Mouse (Mus musculus) embryonic facial prominence, embryonic 13.5 days (tissue): ENCODE measurements around the gene 1700016K19Rik. TPM values are rescaled to one million over a fixed set of nuclear protein-coding genes. Genes with fewer than 3 reads are reported as not detected.
"Not testable (repeated sequence)": the region's sequence is repeated elsewhere in the genome, so short reads cannot be mapped to it uniquely, and the experiment has no call there.

Source experiments
- ATAC-seq: fragments of 200-750 bp; cut with Nextera tagmentation; 2 replicates; pipeline ENCODE4 v1.8.0; 2017; ENCODE audit warnings: low read depth; ENCODE audit not compliant: insufficient number of reproducible peaks, insufficient read depth, low FRiP score, low TSS enrichment
- H3K27ac ChIP-seq: fragments of 300-500 bp; sonication (generic); 2 replicates; pipeline ENCODE4 v1.5.1; 2015; ENCODE audit warnings: moderate library complexity, mild to moderate bottlenecking, inconsistent platforms
- H3K27me3 ChIP-seq: fragments of 300-500 bp; sonication (generic); 2 replicates; pipeline ENCODE4 v1.6.1; 2015; ENCODE audit warnings: mild to moderate bottlenecking, inconsistent platforms
- H3K36me3 ChIP-seq: fragments of 300-500 bp; sonication (generic); 2 replicates; pipeline ENCODE4 v1.6.1; 2015; ENCODE audit warnings: mild to moderate bottlenecking, inconsistent platforms
- H3K4me1 ChIP-seq: fragments of 300-500 bp; sonication (generic); 2 replicates; pipeline ENCODE4 v1.6.1; 2015; ENCODE audit warnings: inconsistent platforms
- H3K4me2 ChIP-seq: fragments of 300-500 bp; sonication (generic); 2 replicates; pipeline ENCODE4 v1.6.1; 2015; ENCODE audit warnings: moderate library complexity, mild to moderate bottlenecking, inconsistent platforms
- H3K4me3 ChIP-seq: fragments of 300-500 bp; sonication (generic); 2 replicates; pipeline ENCODE4 v1.5.1; 2015; ENCODE audit warnings: mild to moderate bottlenecking, inconsistent platforms
- H3K9ac ChIP-seq: fragments of 300-500 bp; sonication (generic); 2 replicates; pipeline ENCODE4 v1.6.1; 2015; ENCODE audit warnings: mild to moderate bottlenecking, inconsistent platforms
- H3K9me3 ChIP-seq: fragments of 300-500 bp; sonication (generic); 2 replicates; pipeline ENCODE4 v1.6.1; 2016; ENCODE audit warnings: inconsistent platforms
- WGBS: fragments of 180-500 bp; shearing (Covaris S2); methylation state at CpG from one replicate; pipeline ENCODE4 v1.1.7; 2015; ENCODE audit warnings: mixed read lengths; 5-methylcytosine and 5-hydroxymethylcytosine counted together
- polyA plus RNA-seq: library from polyadenylated mRNA; unstranded; fragments of >200 nt; fragmentation: Nextera tagmentation; extraction: Ambion mirVana; gene quantifications from 2 replicates; pipeline ENCODE4 v1.2.1, GENCODE M21; 2015

The 1700016K19Rik gene
- polyA plus RNA-seq, 1 experiment from 2014 or later = 0.76 TPM

DNA sequence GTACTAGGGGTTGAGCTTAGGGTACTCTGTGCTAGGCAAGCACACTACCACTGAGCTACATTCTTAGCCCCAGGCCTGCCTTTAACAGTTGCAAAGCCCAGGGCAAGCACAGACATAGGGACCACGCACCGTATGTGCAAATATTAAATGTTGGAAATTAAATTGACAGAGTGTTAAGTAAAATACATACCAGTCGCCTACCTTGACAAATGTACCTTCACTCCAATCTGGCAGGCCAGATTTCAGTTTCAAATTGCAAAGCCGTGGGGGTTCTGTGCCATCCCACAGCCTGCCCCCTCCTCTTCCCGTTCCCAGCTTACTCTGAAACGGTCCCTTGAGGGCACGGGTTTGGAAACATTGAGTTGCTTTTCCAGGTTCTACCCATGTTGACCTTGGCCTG lies 13.8 kb upstream of the 1700016K19Rik start:
- Histone ChIP-seq H3K9ac (no peak overlapping the region), H3K27me3 (no peaks in the 10 kb centered on the region), H3K4me2 (no peak overlapping the region), H3K27ac (no peak overlapping the region), H3K4me3 (no peak overlapping the region), H3K36me3 (no peaks in the 10 kb centered on the region), H3K9me3 (no peaks in the 10 kb centered on the region), H3K4me1 (0 out of 2 replicates have a peak, but pooled peaks cover 3% of the 10 kb centered on the region)
- ATAC-seq = no peak
- 55% methylated on average over 7 of the region's 7 CpGs for WGBS

DNA sequence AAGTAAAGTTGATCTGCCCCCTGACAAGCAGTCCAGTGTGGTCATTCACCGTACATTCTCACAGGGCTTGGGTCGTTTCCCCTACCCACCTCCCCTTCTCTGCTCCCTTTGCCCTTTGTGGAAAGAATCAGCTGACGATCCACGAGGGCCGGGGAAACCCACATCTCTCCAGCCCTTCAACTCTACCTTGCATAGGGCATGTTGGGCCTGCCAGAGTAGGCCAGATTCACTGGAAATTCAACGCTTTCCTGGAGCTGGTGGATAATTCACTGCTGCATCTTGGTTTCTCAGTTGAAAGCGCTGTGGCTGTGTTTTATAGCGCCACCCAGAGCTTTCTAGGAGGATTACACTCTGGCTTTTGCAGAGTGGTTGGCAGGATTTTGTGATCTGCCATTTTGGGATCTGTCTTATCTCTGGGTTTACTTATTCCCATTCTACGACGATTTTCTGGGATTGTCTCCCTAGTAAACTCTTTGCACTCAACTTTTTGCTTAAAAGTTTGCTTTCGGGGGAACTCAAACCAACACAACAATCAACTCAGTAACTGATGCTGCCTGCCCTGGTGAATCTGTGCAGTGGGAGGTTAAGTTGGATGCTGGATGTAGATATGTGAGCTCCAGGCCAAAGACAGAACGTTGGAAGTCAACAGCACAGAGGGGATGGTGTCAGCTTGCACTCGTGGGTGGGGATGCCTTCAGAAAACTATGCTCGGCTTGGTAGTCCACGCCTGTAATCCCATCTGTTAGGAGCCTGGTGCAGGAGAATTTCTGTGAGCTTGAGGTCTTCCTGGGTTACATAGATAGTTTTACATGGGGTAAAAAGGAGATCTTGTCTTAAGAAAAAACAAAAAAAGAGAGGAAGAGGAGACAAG lies 8.5 kb upstream of the 1700016K19Rik start:
- Histone ChIP-seq H3K9ac (no peak overlapping the region), H3K4me1 (peaks cover 7% of the 10 kb centered on the region; the same call in 1 of the 2 replicates), H3K9me3 (no peaks in the 10 kb centered on the region), H3K4me2 (no peak overlapping the region), H3K27ac (no peak overlapping the region), H3K27me3 (no peaks in the 10 kb centered on the region), H3K4me3 (no peak overlapping the region), H3K36me3 (no peaks in the 10 kb centered on the region)
- 69% methylated on average over 15 of the region's 15 CpGs for WGBS
- ATAC-seq = no peak

DNA sequence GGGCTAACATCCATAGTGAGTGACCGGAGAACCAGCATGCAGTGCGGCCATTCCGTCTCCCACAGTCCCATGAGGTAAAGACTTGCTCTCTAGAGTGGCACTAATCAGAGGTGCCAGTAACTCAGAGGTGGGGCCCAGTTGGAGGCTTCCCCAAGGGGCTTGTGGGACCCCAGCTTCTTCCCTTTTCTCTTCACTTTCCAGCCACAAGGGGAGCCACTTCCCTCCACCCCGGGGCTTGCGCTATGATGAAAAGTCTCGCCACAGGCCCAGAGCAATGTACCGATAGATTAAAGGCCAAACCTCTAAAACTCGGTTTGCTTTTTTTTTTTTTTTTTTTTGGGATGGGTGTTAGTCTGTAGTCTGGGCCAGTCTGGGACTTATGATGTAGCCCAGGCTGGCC lies 7.8 kb upstream of the 1700016K19Rik start:
- Histone ChIP-seq H3K27me3 (no peaks in the 10 kb centered on the region), H3K4me1 (peaks cover 4% of the 10 kb centered on the region; the same call in 1 of the 2 replicates), H3K27ac (no peak overlapping the region), H3K36me3 (no peaks in the 10 kb centered on the region), H3K4me2 (no peak overlapping the region), H3K9me3 (no peaks in the 10 kb centered on the region), H3K4me3 (no peak overlapping the region), H3K9ac (no peak overlapping the region)
- no peak for ATAC-seq
- WGBS = 84% methylated on average over 8 of the region's 8 CpGs

DNA sequence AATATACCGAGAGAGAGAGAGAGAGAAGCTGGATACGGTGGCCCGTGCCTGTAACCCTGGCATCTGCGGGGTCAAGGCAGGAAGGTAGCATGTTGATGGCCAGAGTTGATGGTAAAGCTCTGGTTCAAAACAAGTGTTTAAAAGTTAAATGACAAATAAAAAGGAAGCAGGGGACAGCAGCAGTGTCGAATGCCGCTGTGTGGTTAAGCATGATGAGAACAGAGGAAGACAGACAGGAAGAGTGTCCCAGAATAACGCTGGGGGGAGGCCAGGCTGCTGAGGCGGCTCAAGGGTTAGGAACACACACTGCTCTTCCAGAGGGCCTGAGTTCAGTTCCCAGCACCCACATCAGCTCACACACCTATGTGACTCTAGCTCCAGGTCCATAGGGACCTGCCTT lies 7.2 kb upstream of the 1700016K19Rik start:
- H3K27ac ChIP-seq = no peak overlapping the region
- no peak overlapping the region for H3K4me2 ChIP-seq
- H3K4me1 ChIP-seq = peaks cover 4% of the 10 kb centered on the region; the same call in 1 of the 2 replicates
- no peak for ATAC-seq
- H3K36me3 ChIP-seq = no peaks in the 10 kb centered on the region
- H3K4me3 ChIP-seq = no peak overlapping the region
- H3K9ac ChIP-seq = no peak overlapping the region
- no peaks in the 10 kb centered on the region for H3K27me3 ChIP-seq
- H3K9me3 ChIP-seq = no peaks in the 10 kb centered on the region
- WGBS = 86% methylated on average over 8 of the region's 8 CpGs

DNA sequence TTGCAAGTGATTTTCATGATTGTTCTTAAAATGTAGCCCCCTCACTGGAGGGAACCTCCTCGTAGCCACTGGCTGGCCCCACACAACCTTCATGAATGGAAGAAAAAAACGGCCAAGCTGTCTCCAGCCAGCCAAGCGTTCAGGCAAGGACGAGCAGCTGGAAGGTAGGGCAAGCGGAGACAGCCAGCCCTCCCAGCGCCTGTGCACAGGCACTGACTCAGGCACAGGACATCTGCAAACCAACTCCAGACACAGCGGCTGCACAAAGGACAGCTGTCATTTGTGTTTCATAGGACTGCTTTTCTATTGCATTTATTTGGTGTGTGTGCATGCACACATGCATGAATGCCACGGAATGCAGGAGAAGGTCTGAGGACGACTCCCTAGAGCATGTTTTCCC lies 5.4 kb upstream of the 1700016K19Rik start:
- Histone ChIP-seq H3K9me3 (no peaks in the 10 kb centered on the region), H3K4me2 (no peak overlapping the region), H3K36me3 (no peaks in the 10 kb centered on the region), H3K4me1 (peaks cover 4% of the 10 kb centered on the region), H3K9ac (no peak overlapping the region), H3K4me3 (no peak overlapping the region), H3K27me3 (peaks cover 4% of the 10 kb centered on the region), H3K27ac (no peak overlapping the region)
- ATAC-seq = no peak
- WGBS = 45% methylated on average over 9 of the region's 9 CpGs

DNA sequence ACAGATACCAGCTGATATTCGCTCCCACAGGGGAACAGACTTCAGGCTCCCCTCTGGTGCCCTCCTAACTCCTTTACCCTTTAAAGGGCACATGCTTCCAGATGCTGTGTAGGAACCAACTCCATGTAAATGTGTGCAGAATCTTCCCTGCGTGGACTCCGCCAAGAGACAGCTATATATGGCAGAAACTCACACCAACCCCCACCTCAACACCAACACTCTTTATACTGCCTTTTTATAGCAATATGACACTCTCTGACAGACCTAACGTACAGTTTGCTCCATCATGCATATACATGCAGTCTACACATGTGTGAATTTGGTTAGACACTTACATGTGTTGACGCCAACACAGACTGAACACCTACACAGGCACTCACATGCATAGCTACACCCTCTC lies 989 bp downstream of the 1700016K19Rik start:
- WGBS = 81% methylated on average over 5 of the region's 5 CpGs

DNA sequence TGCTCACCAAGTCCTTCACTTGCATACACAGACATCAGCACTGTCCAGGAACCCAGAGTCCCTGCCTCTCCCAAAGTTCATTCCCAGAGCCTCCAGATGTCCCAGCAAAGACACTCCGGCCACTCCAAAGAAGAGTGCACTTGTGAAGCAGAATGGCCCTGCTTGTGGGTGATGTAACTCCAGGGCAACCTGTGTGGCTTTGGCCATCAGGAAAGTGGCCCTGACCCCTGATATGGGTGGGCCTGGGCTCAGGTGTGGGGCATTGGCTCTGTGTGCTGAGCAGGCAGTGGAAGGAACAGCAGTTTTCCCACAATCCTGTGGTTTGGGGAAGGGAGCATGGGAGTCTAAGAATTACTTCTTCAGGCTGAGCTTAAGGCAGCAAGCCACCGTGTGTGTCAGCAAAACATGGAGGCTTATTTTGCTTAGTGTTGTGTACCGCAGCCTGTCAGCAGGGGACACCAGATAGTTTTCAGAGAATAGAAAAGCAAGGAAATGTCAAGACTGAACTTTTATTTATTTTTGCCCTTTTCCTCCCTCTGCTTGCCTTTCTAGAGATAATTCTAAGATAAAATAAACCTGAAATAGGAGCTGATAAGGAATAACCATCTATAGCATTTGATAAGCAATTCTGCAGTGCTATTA lies 1.6 kb downstream of the 1700016K19Rik start:
- H3K27me3 ChIP-seq = peaks cover 27% of the 10 kb centered on the region
- no peak for ATAC-seq
- H3K4me2 ChIP-seq = no peak overlapping the region
- no peaks in the 10 kb centered on the region for H3K9me3 ChIP-seq
- no peak overlapping the region for H3K4me3 ChIP-seq
- 41% methylated on average over 3 of the region's 3 CpGs for WGBS
- H3K9ac ChIP-seq = no peak overlapping the region
- peaks cover 11% of the 10 kb centered on the region for H3K4me1 ChIP-seq
- no peak overlapping the region for H3K27ac ChIP-seq
- no peaks in the 10 kb centered on the region for H3K36me3 ChIP-seq

More for the DNA sequence above, 989 bp downstream of the 1700016K19Rik start:
- H3K27ac ChIP-seq = no peak overlapping the region
- no peaks in the 10 kb centered on the region for H3K9me3 ChIP-seq
- no peaks in the 10 kb centered on the region for H3K36me3 ChIP-seq
- no peak for ATAC-seq
- H3K27me3 ChIP-seq = peaks cover 27% of the 10 kb centered on the region
- H3K4me2 ChIP-seq = no peak overlapping the region
- no peak overlapping the region for H3K4me3 ChIP-seq
- H3K9ac ChIP-seq = no peak overlapping the region
- H3K4me1 ChIP-seq = peaks cover 11% of the 10 kb centered on the region

DNA sequence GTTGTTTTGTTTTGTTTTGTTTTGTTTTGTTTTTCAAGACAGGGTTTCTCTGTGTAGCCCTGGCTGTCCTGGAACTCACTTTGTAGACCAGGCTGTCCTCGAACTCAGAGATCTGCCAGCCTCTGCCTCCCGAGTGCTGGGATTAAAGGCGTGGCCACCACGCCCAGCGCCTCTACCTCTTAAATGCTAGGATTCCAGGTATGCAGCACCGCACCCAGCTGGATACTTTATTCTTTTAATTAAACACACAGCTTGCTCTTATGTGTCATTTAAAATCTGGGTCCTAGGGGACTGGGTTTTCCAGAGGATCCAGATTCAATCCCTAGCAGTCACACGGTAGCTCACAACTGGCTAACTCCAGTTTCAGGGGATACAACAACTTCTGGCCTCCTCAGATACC lies 4.6 kb downstream of the 1700016K19Rik start:
- not testable (repeated sequence) for H3K9ac ChIP-seq, H3K4me2 ChIP-seq

DNA sequence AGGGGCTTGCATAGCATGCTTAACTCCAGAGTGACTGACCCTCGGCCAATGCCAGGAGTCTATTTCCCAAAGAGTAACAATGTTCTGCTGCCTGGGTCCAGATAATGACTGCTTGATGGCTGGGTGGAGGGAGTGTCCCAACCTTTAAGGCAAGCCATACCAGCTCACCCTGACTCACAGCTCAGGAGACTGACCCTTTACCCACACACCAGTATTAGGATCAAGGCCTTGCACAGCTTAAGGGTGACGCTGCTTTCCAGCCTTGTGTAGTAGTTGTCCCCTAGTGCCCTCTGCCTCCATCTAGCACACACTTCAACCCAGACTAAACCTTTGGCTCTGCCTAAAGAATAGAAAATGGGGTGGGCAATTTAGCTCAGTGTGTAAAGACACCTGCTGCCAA lies 8.4 kb downstream of the 1700016K19Rik start:
- no peak overlapping the region for H3K9ac ChIP-seq
- H3K27ac ChIP-seq = no peak overlapping the region
- H3K9me3 ChIP-seq = no peaks in the 10 kb centered on the region
- H3K4me2 ChIP-seq = no peak overlapping the region
- H3K36me3 ChIP-seq = no peaks in the 10 kb centered on the region
- no peaks in the 10 kb centered on the region for H3K4me1 ChIP-seq
- no peak overlapping the region for H3K4me3 ChIP-seq
- WGBS = 80% methylated on average over 2 of the region's 2 CpGs
- peaks cover 1% of the 10 kb centered on the region; the same call in 1 of the 2 replicates for H3K27me3 ChIP-seq
- no peak for ATAC-seq

More for the DNA sequence above, 4.6 kb downstream of the 1700016K19Rik start:
- 89% methylated on average over 7 of the region's 7 CpGs for WGBS
- H3K4me3 ChIP-seq, H3K9me3 ChIP-seq, ATAC-seq, H3K27ac ChIP-seq, H3K36me3 ChIP-seq: not testable (repeated sequence)
- H3K27me3 ChIP-seq = peaks cover 24% of the 10 kb centered on the region
- peaks cover 11% of the 10 kb centered on the region for H3K4me1 ChIP-seq

DNA sequence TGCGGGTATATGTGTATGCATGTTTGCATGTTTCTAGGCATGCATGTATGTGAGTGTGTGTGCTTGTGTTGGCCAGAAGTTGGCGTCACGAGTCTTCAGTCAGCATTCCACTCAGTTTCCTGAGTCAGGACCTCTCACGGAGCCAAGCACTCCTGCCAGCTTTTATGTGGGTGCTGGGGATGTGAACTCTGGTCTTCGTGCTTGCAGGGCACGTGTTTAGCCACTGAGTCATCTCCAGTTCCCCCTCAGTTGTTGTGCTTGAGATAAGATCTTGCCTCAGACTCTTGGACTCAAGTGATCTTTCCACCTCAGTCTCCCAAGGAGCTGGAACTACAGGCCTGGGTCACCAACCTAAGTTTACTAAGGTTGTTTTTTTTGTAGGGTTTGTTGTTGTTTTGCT lies 9.4 kb downstream of the 1700016K19Rik start:
- Histone ChIP-seq H3K4me1 (no peaks in the 10 kb centered on the region), H3K9me3 (no peaks in the 10 kb centered on the region), H3K4me3 (no peak overlapping the region), H3K27ac (no peak overlapping the region), H3K9ac (no peak overlapping the region), H3K4me2 (no peak overlapping the region), H3K36me3 (no peaks in the 10 kb centered on the region), H3K27me3 (no peaks in the 10 kb centered on the region)
- 83% methylated on average over 6 of the region's 6 CpGs for WGBS
- ATAC-seq = no peak

DNA sequence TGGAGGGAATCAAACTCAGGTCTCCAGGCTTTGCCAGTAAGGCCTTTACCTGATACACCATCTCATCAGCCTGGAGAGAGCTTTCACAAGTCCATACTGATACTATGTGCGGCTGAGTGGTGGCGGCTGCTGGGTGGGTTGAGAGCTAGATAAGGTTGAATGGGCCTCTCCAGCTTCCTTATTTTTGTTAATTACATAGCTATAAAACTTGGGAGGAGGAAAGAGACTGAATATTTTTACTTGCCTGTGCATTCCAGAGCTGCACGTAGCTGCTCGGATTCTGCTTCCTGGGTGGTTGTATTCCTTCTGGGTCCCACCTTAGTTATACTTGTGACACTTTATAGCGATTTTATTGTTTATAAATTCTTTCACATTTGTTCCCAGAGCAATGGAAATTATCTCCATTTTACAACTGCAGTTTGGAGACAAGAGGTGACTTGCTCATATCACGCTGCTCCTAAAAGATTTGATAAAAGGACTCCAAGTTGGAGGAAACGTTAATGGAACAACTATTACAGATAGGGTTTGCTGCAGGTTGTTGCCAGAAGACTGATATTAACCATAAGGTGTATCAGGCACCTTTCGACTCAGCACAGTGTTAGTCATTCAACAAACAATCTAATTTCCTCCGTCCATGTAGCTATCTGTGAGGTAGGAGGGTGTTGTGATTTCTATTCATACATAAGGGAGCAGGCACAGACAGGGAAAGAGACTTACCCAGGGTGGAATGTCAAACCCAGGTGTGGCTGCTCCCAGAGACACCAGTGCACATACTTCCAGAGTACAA lies 11.3 kb downstream of the 1700016K19Rik start:
- no peak for ATAC-seq
- no peaks in the 10 kb centered on the region for H3K9me3 ChIP-seq
- WGBS = 84% methylated on average over 9 of the region's 9 CpGs
- peaks cover 7% of the 10 kb centered on the region; the same call in 1 of the 2 replicates for H3K4me1 ChIP-seq
- H3K4me3 ChIP-seq = no peak overlapping the region
- no peaks in the 10 kb centered on the region for H3K27me3 ChIP-seq
- H3K4me2 ChIP-seq = no peak overlapping the region
- no peaks in the 10 kb centered on the region for H3K36me3 ChIP-seq
- no peak overlapping the region for H3K27ac ChIP-seq
- no peak overlapping the region for H3K9ac ChIP-seq
